In the genomic region with DNA sequence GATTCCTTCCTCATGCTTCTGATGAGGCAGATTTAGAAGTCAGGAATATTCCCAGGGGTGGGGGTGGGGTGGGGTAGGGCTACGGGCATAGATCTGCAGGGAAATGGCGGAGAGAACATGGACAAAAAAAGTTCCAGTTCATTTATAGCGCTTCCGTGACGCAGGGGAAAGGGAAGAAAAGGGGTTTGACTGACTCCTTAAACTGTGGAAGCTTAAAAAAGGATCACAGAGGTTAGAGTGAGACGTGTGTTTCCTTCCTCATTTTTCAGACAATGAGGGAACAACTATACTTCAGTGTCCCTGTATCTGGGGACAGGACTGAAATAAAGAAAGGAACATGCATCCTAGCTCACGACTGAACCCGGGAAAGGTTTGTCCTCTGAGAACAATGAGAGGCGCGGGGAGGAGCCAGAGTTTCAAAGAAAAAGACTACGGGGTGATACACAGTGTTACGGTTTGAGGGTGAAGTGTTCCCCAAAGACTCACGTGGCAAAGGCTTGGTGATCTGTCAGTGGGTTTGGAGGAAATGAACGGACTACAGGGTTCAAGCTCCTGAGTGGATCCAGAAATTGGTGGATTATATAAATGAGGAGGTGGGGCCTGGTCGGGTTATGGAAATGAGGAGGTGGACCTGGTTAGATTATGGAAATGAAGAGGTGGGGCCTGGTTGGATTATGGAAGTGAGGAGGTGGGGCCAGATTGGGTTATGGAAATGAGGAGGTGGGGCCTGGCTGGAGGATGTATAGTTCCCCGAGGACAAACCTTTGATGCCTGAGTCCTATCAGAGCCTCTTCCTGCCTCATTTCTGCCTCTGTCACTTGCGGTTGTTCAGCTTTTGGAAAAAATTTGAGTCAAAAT, we compare ENCODE assay signal across 8 mouse cellular contexts. TPM values are rescaled to one million over a fixed set of nuclear protein-coding genes. Genes with fewer than 3 reads are reported as not detected.
DNase-seq lines count a peak whose midpoint lies in the region; ATAC-seq and TF ChIP-seq lines count a peak whose summit lies in the region.

No protein-coding gene starts in this region.

- peak; percentile 14; the same call in 1 of the 2 replicates for ATAC-seq in forebrain, postnatal 0 days

- 20% methylated on average over 17 of the region's 17 CpGs for WGBS in forebrain, postnatal 0 days

- H3K4me2 ChIP-seq in forebrain, postnatal 0 days (ENCODE audit: low read depth), result no peak overlapping the region

- peak; percentile 33 for DNase-seq in heart, adult 8-10 months (ENCODE audit: low spot score)
- DNase-seq in heart, postnatal 10 days, result no peak
- DNase-seq in ES-CJ7 (ENCODE audit: low read depth, low spot score), result peak; percentile 42
- DNase-seq in forebrain, postnatal 0 days, result no peak
- no peak for DNase-seq in layer of hippocampus, adult 18-20 months (ENCODE audit: low spot score in 2 of 2)
- DNase-seq in layer of hippocampus, postnatal 25 days (ENCODE audit: extremely low spot score in 1 of 2, low spot score in 1 of 2), result no peak
- DNase-seq in adrenal gland, postnatal 10 days, result no peak

- 0 out of 2 replicates have a peak, but pooled peaks cover 5% of the 10 kb centered on the region for H3K4me1 ChIP-seq in forebrain, postnatal 0 days (ENCODE audit: insufficient read depth)
- H3K4me1 ChIP-seq in megakaryocyte, embryonic 14.5 days, result peaks cover 72% of the 10 kb centered on the region

- no peak overlapping the region for H3K9ac ChIP-seq in forebrain, postnatal 0 days

- no peak overlapping the region for H3K4me3 ChIP-seq in forebrain, postnatal 0 days (ENCODE audit: low read depth, low read length)
- H3K4me3 ChIP-seq in megakaryocyte, embryonic 14.5 days (replicated peaks), result peak overlapping the region; percentile 89

- no peak for TF ChIP-seq CTCF in forebrain, postnatal 0 days (IDR thresholded peaks at IDR 0.05; ENCODE audit: low read depth)

- intact Hi-C loops in heart, postnatal 10 days (cut with DNase I), result no loop called here

- no peak overlapping the region for H3K27ac ChIP-seq in forebrain, postnatal 0 days (ENCODE audit: low read depth, low read length)

- no peaks in the 10 kb centered on the region for H3K27me3 ChIP-seq in forebrain, postnatal 0 days (ENCODE audit: insufficient read depth, low read length)
- H3K27me3 ChIP-seq in megakaryocyte, embryonic 14.5 days (replicated peaks), result no peaks in the 10 kb centered on the region

- no peaks in the 10 kb centered on the region for H3K9me3 ChIP-seq in forebrain, postnatal 0 days (ENCODE audit: low read length)
- H3K9me3 ChIP-seq in megakaryocyte, embryonic 14.5 days, result 0 out of 2 replicates have a peak, but pooled peaks cover 6% of the 10 kb centered on the region

- H3K36me3 ChIP-seq in forebrain, postnatal 0 days (ENCODE audit: insufficient read depth), result no peaks in the 10 kb centered on the region
- no peaks in the 10 kb centered on the region for H3K36me3 ChIP-seq in megakaryocyte, embryonic 14.5 days (replicated peaks; ENCODE audit: low read length)

RNA-seq across cellular contexts. Expression of a gene that starts 57.8 kb away (rescaled TPM):
- 10 to 100 TPM in 2 of 4 experiments, 1 to 10 TPM in 2; 7.6 to 18.7 (median 11.6) TPM for total RNA-seq in heart, adult 8-10 months (2022)
- total RNA-seq in heart, postnatal 10 days (2021), result 1 to 10 TPM; 4.4 to 4.8 TPM
- total RNA-seq in forebrain, postnatal 0 days (2014; rRNA removed), result 76.1 and 86.1 TPM in 2 replicates
- polyA plus RNA-seq in forebrain, postnatal 0 days (2015; fragmentation: Nextera tagmentation; extraction: Ambion mirVana), result 44.0 and 60.6 TPM in 2 replicates
- polyA plus RNA-seq in megakaryocyte, embryonic 14.5 days (2012; ENCODE audit: insufficient read depth, low replicate concordance), result 0.11 TPM in 1 of 2 replicates, not detected in the other
- total RNA-seq in layer of hippocampus, adult 18-20 months (2021), result 10 to 100 TPM; 81.6 to 81.9 TPM
- total RNA-seq in layer of hippocampus, postnatal 25 days (2021), result 10 to 100 TPM; 76.7 to 79.5 TPM
- total RNA-seq in adrenal gland, postnatal 10 days (2021), result 10 to 100 TPM; 12.9 to 18.4 TPM

Comparison
In these comparisons a context has a peak if more than half of its experiments do, and no peak if none do; other contexts are left out.
1. DNase-seq: peak in heart, adult 8-10 months (single experiment) and ES-CJ7 (single experiment); none in heart, postnatal 10 days (0 of 2), forebrain, postnatal 0 days (single experiment), layer of hippocampus, adult 18-20 months (0 of 2), layer of hippocampus, postnatal 25 days (0 of 2) and adrenal gland, postnatal 10 days (single experiment).